Mouse (Mus musculus): ENCODE measurements around the gene Me3. TPM values are rescaled to one million over a fixed set of nuclear protein-coding genes. Genes with fewer than 3 reads are reported as not detected.

Me3 gene
- total and polyA plus RNA-seq, 3 experiments = 5.3 to 32.2 (median 14.0) TPM

DNA sequence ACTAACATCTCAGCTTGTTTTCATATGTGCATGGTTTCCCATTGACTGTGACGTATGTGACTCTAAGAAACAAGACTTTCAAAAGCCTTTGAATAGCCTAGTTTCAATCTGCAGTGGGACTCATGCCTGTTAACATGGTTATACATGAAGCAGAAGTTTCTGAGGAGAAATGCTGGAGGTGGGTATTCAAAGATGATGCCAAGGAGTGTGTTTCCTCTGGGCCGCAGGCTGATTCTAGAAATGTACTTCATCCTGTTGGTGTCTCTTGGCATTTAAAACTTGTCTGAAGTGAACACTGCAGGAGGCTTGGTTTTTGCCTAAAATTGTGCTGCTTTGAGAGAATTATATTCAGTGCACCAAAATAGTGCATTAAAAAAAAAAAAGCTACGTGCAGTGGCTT, 34.2 kb downstream of the Me3 start:
- no peak for DNase-seq

DNA sequence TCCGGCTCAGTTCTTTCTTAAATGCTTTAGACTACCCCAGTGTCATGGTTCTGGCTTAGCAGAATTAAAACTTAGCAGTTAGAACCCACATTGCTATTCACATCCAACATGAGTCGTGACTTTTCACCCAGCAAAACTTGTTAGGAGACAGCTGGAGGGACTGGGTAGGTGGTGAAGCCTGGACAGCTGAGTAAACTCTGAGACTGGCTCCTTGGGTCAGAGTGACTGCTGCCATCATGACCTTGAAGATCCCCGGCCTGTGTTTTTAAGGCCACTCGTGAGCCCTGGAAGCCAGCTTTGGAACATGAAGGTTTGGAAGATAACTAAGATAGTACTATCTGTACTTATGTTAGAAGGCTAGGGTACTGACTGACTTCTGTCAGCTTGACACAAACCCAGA, 35.4 kb downstream of the Me3 start:
- no peak for DNase-seq

DNA sequence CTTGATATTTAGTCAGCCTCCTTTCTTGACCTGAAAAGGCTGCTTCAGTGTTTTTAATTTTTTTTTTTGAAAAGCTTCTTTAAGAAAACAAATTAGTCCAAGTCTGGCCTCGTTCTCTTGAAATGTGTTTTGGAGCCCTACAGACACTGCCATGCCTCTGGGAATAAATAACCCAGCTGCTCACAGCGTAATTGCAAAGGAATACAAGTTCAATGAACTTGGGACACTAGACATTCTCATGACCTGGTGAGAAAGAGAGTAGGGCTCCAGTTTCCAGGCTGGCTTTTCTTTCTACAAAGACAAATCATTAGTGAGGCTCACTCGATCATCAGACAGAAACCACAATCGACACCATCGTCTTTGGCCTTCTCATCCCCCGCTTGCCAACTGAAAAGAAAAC, 37.3 kb downstream of the Me3 start:
- no peak for DNase-seq

DNA sequence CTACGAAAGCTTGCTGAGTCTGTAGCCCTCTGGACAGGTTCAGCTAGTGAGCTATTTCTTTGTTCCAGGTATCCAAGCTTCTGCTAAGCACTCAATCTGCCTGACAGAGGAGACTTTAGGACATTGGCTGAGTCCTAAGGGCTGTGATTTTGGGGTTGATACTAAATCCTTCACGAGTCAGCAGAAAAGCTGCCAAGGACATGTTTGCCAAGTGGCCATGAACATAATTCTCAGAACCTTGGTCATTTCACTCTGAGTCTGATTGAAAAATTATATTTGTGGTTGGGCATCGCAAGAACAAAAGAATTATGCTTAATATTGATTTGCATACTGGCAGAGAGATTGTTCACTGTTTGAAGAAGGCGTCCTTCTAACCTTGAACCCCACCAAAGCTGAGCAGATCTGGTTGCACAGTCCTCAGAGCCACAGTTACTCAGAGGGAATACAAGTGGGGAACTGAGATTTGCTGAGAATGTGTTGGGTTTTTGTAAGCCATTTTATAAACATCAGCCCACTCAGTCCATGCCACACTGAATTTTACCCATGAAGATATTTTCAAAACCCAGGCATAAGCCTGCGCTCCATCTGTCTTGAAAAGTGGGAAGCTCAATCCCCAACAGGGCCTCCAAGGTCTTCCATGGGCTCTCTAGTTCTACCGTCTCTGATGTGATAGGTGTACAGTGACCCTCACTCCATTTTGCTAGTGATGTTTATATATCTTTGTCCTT, 39.1 kb downstream of the Me3 start:
- DNase-seq = peak; percentile 64

DNA sequence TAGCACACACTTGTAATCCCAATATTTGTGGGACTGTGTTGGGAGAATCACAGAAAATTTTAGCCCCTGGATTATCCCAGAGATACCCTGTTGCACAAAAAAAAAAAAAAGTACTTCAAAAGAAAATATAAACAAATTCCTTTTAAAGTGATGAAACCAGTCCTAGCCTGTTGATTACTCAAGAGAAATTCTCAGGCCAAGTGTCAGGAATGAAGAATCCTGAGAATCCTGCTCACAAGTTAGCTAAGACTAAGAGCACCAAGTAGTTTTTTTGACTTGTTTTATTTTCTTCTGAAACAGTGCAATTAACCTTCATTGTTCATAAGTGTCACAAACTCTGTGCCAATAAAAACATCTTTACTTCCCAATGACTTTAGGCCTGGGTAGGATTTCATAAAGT, 44.0 kb downstream of the Me3 start:
- DNase-seq = no peak

DNA sequence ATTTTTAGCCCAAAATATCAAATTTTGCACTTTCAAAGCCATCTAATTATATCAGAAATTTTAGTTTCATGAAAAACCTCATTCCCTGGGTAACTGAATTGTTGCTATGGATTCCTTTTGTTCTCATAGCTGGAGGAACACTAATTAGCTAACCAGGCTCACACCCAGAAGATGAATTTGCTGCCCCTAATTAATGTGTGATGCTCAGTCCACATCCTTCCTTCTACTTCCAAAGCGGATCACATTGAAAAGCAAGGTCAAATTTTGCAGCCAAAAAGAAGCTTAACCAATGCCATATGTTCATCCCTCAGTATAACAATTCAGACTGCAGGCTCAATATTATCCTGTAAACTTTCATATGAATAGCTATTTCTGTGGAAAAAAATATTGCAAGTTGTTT, 45.7 kb downstream of the Me3 start:
- DNase-seq = no peak

DNA sequence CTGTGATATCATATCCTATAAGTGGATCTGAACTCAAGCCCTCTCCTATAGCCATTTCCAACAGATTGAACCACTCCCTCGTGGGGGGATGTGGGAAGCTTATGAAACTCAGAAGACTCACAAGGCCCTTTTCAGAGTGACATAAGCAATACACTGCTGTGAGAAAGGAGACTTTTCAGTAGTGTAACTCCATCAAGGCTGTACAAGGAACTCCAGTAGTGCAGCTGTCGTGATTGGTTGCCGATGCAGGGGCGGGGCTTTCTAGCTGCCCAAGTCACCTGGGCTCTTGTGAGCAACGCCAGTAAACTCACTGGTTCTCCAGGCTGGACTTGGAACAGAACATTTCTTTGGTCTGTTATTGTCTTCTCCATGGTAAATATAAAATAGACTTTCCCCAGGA, 46.5 kb downstream of the Me3 start:
- no peak for DNase-seq

DNA sequence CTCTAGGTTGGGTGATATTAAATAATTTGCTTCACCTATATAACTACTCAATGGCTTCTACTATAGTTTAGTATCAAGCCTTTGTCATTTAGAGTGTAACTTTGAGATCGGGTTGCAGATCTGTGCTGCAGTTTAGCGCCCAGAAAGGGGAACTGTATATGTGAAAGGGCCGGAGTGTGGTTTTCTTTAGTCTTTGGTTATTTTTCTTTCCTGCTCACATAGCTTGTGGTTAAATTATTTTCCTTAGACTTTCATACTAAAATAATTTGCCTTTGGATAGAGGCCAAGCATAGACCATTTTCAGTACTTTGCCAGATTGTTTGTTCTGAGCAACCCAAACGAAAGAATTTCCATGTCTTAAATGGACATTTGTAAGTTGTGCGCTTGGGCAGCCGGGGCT, 46.9 kb downstream of the Me3 start:
- no peak for DNase-seq

DNA sequence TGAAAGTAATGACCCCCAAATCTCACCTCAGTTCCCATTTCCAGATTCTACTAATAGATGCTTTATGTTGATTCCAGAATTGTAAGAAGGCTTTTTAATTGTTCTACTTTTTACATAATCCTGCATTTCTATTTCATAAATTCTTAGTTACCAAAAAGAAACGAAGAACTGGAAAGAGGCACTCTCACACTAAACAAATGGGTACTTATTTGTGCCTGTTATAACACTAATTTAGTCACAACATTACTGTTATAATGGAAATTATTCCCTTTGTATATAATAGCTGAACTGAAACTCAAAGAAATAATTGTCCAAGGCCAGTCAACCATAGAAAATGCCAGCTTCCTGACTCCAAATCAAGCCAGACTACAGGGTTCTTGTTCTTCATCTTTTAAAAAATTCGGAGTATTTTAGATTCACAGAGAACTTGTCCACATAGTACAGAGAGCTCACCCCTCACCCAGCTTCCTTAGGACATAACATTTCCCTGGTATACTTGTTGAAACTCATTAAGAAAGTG, 47.5 kb downstream of the Me3 start:
- DNase-seq = no peak

DNA sequence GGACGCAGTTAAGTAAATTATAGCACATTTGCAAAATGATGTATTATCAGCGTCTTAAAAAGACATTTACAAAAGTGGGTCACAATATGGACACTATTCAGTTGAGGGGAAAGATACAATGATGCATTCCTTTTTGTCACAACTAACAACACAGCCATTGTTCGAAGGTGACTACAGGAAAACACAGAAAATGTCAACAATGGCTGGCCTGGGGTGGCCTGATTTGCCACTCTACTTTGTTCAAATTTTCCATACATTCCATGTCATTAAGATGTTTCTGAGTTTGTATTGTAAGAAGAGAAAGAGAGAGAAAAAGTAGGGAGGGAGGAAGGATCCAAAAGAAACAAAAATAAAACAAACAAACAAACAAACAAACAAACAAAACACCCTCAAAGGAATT, 48.7 kb downstream of the Me3 start:
- DNase-seq = no peak

DNA sequence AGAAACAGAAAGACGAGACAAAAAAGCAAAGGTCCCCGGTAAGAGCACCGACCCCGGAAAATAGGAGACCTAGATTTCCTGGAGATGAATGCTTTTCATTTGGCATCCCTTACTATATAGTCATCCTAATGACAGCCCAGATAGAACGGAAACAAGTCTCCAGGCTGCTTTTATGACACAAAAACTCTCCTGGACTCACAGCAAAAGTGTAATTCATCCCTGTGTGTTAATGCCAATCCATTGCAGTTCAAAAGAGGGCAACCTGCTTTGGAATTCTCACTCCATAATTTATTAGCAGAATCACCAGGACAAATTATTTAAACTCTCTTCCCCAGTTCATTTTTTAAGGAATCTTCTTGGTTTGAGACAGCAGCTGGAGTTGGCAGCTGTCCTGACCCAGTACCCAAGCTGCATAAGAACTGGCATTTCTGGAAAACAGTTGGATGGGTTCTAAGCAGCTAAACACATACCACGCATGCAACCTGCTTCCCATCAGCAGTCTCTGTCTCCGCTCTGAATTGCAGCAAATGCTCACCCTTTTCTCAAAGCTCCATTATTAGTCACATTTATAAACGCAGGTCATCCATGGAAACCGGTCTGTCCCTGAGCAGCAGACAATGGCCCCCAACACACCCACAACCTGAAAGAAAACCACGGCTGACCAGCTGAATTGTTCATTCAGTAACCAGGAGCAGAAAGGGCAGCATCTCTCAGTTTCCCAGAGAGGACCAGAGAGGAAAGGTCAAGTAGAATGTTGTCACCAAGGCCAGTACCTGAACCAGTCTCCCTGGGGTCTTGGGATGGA, 49.7 kb downstream of the Me3 start:
- DNase-seq = no peak

DNA sequence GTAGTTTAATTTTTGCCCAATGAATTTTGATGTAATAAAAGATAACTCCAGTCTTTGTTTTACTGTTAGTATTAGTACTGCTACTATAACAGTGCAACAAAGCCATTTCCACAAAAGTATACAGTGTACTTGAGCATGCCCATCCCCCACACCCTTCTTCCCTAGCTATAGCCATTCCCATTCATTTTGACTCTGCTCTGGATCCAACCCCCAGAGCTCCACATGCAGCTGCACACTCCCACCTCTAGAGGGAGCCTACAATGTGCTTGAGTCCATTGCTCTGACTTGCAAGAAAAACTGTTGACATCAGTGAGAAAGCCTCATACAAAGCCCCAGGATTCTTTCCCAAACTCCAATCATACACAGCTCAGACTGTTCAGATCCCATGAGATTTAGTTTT, 66.0 kb downstream of the Me3 start:
- DNase-seq = peak; percentile 36

DNA sequence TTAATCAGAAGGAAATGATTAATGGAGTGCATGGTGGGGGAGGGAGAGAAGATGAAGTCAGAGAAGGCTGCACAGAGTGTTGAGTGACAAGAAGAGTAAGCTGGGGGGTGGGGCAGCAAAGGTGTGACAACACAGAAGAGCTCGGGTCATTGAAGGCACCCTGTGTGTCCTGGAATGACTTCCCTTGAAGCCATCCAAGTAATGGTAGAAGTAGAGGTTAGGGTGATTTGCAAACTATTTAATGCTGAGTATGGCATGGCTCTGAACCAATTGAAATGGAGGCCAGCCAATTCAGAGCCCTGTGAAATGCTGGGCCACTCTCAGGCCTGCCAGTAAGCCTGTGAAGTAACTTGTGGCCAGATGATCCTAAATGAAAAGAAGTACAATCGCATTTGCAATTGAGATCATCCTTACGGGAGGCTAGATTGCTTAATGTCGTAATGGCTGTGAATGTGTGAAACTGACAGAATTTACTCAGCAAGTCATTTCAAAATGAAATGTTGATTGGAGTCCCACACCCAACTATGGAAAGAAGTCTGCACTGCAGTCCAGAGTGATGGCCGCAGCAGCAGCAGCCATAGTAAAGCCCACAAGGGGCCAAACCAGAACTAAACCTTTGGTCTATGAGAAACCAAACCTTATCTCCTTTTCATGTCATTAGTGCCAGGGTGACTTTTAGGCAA, 67.6 kb downstream of the Me3 start:
- peak; percentile 60 for DNase-seq

DNA sequence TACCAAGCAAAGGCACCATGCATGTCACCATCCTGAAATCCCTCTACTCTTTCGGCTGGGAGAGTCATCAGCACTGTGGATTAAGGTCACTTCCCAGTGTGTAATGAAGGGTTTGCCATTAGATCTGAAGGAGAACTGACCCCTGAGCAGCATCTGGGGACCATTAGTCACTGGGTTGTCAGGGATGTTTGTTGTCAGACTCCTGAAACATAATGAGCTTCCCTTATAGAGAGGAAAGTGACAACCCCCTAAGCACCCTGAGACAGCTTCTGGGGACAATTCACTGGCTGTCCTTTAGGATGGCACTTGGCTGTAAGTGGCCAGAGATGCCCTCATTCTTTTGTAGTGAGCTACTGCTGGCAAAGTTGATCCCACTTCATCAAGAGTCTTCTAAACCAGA, 68.3 kb downstream of the Me3 start:
- no peak for DNase-seq

DNA sequence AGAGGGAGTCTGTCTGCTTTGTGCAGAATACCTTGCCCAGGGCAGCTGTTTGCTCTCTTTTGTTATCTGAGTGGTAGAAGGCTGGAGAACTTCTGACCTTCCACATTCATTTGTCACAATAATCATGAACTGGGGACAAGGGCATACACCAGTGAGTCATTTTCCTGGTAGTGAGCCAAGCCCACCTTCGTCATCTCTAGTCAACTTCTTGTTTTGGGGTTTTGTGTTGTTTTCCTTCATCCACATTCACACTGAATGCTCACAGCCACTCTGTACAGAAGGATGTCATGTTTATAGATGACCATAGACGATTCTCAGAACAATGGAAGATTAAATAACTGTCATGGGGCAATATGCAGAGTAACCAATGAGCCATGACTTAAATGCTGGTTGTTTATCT, 78.6 kb downstream of the Me3 start:
- peak; percentile 83 for DNase-seq

DNA sequence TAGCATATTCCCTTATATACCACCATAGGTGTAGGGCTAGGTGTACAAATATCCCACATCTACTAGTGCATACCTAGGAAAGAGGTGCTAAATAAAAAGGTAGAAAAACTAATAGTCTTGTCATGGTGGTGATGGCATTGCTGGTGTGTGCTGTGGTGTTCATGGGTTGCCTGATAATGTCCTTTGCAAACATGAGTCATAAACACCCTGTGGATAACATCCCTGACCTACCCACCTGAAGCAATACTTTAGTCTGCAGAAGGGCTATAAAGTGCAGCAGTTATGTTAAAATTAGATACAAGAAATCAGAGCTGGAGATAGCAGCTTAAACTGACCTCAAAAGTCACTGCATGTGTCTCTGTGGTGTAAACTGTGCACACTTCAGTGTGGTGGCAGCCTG, 80.9 kb downstream of the Me3 start:
- DNase-seq = no peak

DNA sequence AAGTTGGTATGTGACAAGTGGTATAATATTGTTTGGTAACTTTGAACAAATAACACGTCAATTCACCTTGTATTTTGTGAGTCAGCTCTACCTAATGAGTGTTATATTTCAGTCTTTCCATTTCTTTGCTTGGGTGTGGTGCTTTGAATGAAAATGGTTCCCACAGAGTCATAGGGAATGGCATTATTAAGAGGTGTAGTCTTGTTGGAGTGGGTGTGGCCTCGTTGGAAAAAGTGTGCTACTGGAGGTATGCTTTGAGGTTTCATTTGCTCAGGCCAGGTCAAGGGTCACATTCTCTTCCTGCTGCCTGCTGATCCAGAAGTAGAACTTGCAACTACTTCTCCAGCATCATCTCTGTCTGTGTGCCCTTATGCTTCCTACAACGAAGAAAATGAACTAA, 84.0 kb downstream of the Me3 start:
- DNase-seq = no peak

DNA sequence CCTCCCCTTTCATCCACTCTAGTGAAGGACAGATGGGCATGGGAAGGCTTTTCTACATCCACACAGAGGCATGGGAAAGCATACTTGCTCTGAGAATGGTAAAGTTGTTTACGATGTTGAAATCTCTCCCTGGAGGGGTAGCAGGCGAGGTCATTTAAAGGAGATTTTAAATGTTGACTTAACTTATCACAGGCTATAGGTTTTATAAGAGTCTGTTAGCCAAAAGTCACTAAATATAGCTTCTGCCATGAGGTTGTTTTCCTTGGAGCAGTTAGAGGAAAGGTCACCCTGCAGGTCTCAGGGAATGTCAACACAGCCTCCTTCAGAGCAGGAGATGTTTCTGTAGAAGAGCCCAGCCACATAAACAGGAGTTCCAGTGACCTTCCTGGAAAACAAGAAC, 85.3 kb downstream of the Me3 start:
- DNase-seq = no peak

DNA sequence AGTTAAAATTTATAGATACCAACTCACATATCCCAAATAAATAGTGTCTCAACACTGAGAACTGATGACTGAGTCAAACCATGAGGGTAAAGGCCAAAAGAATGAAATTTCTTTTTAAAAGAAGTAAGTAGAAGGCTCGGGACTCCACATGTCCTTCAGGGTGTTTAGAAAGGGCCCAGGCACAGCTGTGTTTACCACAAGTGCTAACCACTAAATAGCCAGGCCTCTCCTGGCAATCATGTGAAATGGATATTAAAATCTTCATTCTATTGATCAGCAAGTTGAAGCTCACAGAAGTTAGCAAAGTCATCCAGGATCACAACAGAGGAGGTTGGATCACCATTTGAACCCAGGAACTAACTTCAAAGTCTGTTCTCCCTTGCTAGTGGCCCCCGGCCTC, 86.1 kb downstream of the Me3 start:
- no peak for DNase-seq

DNA sequence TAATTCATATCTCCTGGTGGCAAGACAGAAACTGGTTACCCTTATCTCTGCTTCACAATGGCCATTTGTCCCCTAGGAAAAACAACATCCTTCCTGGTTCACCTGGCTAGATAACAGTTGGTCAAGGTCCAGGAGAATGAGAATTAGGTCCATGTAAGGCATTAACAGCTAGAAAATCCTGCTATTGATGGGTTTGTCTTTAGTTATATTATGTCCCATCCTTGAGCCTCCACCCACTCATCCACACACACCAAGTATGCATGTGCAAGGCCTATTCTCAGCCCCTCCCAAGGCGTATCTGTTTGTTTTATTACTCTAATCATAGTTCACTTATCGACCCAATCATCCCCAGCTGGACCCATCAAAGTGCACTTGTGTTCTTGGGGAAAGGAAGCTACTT, 88.1 kb downstream of the Me3 start:
- DNase-seq = no peak

DNA sequence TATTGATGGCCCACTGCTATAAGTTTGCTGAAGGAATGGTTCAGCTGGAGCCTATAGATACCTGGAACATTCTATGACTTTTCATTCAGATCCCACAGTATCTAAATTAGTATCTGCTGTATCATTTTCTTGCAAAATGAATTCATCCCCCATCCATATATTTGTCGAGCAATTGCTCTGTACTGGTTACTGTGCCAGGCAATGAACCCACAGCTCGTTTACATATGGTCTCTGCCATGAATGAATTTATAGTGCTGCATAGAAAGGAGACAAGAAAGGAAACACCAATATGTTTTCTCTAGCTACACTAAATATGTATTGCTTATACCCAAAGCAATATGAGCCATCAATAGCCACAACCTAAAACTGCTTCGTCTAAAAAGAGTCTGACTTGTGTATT, 94.5 kb downstream of the Me3 start:
- DNase-seq = no peak

DNA sequence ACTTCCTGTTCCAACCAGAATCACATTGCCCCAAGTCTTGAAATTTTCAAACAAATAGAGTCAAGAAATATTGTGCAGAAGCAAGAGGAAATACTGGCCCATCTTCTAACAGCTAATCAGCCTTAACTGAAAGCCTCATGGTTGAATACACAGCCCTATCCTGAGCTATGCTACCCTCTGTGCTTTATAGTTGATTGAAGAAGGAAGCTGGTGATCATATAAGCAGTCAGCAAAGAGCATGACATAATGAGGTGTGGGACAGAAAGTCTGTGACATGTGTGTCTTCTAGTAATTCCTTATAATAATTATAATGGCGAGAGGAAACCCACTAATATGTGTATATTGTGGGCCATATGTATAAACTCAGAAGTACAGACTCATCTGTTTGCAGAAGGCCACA, 95.4 kb downstream of the Me3 start:
- DNase-seq = no peak

DNA sequence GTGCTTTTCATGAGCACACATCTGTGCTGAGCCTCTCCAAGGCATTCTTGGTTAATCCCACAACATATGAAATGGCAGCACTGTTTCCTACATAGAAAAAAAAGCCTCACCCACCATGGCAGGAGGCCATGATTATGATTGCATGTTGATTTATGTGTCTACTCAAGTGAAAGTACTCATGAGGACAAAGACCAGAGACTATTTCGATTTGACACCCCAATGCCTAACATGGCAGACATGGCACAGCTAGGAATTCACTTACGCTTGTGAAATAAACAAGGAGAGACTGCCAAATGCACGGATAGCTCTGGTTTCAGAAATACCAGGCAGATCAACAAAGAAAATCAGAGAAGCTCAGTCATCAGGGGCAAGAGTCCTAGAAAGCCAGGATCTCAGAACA, 96.2 kb downstream of the Me3 start:
- DNase-seq = no peak
